Mouse (Mus musculus): ENCODE measurements around the gene Cux2. TPM values are rescaled to one million over a fixed set of nuclear protein-coding genes. Genes with fewer than 3 reads are reported as not detected.

Cux2 gene
- polyA plus RNA-seq, 1 experiment from 2014 or later: 11.3 TPM

DNA sequence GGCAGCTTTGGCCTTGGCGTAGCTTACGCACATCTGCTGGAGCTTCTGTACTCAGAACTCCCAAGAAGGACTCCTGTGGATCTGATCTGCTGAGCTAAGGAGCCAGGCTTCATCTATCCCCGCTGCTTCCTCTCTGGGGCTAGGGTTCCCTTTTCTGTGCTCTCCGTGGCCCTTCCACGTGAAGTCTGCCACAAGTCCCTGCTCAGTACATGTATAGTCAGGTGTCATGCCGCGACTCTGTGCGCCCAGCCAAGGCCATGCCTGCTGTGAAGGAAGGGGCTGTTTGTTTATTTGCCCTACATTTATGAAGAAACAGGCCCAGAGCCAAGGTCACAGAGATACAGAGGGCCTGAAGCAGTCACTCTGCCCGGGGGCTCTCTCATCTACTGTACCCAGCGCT, 207.9 kb downstream of the Cux2 start:
- H3K27ac ChIP-seq (ENCODE audit: low read depth, low read length): no peak overlapping the region
- WGBS: 46% methylated on average over 10 of the region's 10 CpGs
- peaks cover 52% of the 10 kb centered on the region for H3K27me3 ChIP-seq (ENCODE audit: control insufficient read depth, insufficient read depth, low read length)
- ATAC-seq (replicated peaks; ENCODE audit: low FRiP score) (no peak), DNase-seq (ENCODE audit: low spot score) (no peak)
- no peaks in the 10 kb centered on the region for H3K36me3 ChIP-seq (ENCODE audit: control insufficient read depth, insufficient read depth, low read length)
- no peak overlapping the region for H3K4me3 ChIP-seq (ENCODE audit: low read depth, low read length)
- no peak overlapping the region for H3K4me2 ChIP-seq (ENCODE audit: low read depth, low read length, severe bottlenecking)
- no peak overlapping the region for H3K9ac ChIP-seq (ENCODE audit: low read length)
- H3K4me1 ChIP-seq (replicated peaks; ENCODE audit: control insufficient read depth, insufficient read depth, low read length): peaks cover 23% of the 10 kb centered on the region
- no peaks in the 10 kb centered on the region for H3K9me3 ChIP-seq (ENCODE audit: control insufficient read depth, low read length)

DNA sequence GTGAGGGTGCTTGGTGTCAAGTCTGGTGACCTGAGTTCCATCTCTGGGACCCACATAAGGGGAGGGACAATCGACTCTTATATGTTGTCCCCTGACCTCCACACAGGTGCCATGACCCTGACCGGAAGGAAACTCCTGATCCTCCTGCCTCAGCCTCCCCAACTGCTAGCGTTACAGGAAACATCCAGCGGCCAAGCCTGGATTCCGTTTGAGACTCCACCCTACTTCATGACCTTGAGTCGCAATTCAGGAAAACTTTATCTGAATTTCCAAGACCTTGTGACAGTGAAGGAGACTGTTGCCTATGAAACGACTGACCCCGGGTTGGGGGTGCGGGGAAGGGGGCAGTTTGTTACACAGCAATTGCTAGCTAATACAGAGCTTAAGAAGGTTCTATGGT, 208.4 kb downstream of the Cux2 start:
- H3K36me3 ChIP-seq (ENCODE audit: control insufficient read depth, insufficient read depth, low read length): no peaks in the 10 kb centered on the region
- H3K4me3 ChIP-seq (ENCODE audit: low read depth, low read length): no peak overlapping the region
- no peak for DNase-seq (ENCODE audit: low spot score)
- WGBS: 93% methylated on average over 9 of the region's 9 CpGs
- no peak for ATAC-seq (replicated peaks; ENCODE audit: low FRiP score)
- no peaks in the 10 kb centered on the region for H3K9me3 ChIP-seq (ENCODE audit: control insufficient read depth, low read length)
- H3K4me2 ChIP-seq (ENCODE audit: low read depth, low read length, severe bottlenecking): no peak overlapping the region
- H3K27me3 ChIP-seq (ENCODE audit: control insufficient read depth, insufficient read depth, low read length): peaks cover 52% of the 10 kb centered on the region
- H3K27ac ChIP-seq (ENCODE audit: low read depth, low read length): no peak overlapping the region
- H3K4me1 ChIP-seq (replicated peaks; ENCODE audit: control insufficient read depth, insufficient read depth, low read length): peaks cover 23% of the 10 kb centered on the region
- H3K9ac ChIP-seq (ENCODE audit: low read length): no peak overlapping the region

- DNase-seq (ENCODE audit: low spot score) (no peak), ATAC-seq (replicated peaks; ENCODE audit: low FRiP score) (no peak)
- H3K4me1 ChIP-seq (replicated peaks; ENCODE audit: control insufficient read depth, insufficient read depth, low read length): peaks cover 34% of the 10 kb centered on the region
- no peaks in the 10 kb centered on the region for H3K9me3 ChIP-seq (ENCODE audit: control insufficient read depth, low read length)
- no peak overlapping the region for H3K9ac ChIP-seq (ENCODE audit: low read length)
- H3K36me3 ChIP-seq (ENCODE audit: control insufficient read depth, insufficient read depth, low read length): no peaks in the 10 kb centered on the region
- H3K4me2 ChIP-seq (ENCODE audit: low read depth, low read length, severe bottlenecking): peak overlapping the region; percentile 59; the same call in 1 of the 2 replicates
- H3K4me3 ChIP-seq (ENCODE audit: low read depth, low read length): peak overlapping the region; percentile 63
- H3K27me3 ChIP-seq (ENCODE audit: control insufficient read depth, insufficient read depth, low read length): peaks cover 52% of the 10 kb centered on the region
- 32% methylated on average over 7 of the region's 7 CpGs for WGBS
- no peak overlapping the region for H3K27ac ChIP-seq (ENCODE audit: low read depth, low read length)
Observed at GRCm38 (mm10) chr5:121839128-121839473, 210.8 kb downstream of the Cux2 start.

- H3K27ac ChIP-seq (ENCODE audit: low read depth, low read length): no peak overlapping the region
- H3K9me3 ChIP-seq (ENCODE audit: control insufficient read depth, low read length): no peaks in the 10 kb centered on the region
- ATAC-seq (replicated peaks; ENCODE audit: low FRiP score) (no peak), DNase-seq (ENCODE audit: low spot score) (peak; percentile 67)
- peaks cover 46% of the 10 kb centered on the region for H3K27me3 ChIP-seq (ENCODE audit: control insufficient read depth, insufficient read depth, low read length)
- peaks cover 34% of the 10 kb centered on the region for H3K4me1 ChIP-seq (replicated peaks; ENCODE audit: control insufficient read depth, insufficient read depth, low read length)
- WGBS: 1% methylated on average over 46 of the region's 46 CpGs
- no peaks in the 10 kb centered on the region for H3K36me3 ChIP-seq (ENCODE audit: control insufficient read depth, insufficient read depth, low read length)
- peak overlapping the region; percentile 16; the same call in 1 of the 2 replicates for H3K9ac ChIP-seq (ENCODE audit: low read length)
- H3K4me2 ChIP-seq (ENCODE audit: low read depth, low read length, severe bottlenecking): peak overlapping the region; percentile 59
- H3K4me3 ChIP-seq (ENCODE audit: low read depth, low read length): peak overlapping the region; percentile 63
Observed at GRCm38 (mm10) chr5:121838341-121839127, 211.4 kb downstream of the Cux2 start.

DNA sequence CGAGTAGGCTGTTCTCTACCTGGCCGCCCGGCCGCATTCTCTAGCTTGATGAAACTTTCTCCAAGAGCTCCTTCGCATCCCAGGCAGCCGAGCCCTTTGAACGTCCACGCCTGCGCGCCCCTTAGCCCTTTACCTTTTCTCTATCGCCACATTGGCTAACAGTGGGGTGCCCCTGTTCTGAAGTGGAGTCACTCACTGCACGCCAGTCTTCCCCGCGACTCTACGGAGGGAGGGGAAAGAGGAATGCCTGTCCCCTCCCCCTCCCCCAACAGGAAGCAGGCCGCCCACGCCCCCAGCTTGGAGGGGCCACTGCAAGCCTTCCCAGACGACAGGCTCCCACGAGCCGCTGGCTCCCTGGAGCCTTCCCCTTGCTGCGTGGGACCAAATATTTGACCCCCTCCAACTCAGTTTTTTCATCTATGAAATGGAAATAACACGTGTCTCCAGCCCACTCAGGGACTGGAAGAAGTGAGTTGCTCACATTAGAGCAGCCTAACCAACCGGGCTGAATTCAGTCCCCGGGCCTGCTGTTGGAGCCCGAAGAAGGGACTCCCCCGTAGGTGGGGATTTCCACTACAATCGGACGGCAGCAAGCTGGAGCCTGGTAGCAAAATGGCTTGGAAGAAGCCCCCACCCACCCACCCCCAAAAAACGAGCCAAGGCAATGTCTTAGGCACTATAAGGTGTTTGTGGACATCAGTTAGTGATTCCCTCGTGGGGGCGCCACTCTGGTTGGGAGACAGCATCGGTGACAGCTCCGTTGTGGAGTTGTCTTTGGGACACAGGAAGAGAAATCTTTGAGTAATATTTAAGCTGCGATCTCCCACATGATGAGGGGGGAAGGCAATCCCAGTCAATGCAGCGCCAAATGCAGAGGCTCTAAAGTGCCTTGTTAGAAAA, 212.2 kb downstream of the Cux2 start, which contains the start of gene Sh2b3:
Sh2b3 (minus strand) TSS at position 206 of the 900 bp plus-strand sequence.
- 2% methylated on average over 35 of the region's 35 CpGs for WGBS
- peaks cover 39% of the 10 kb centered on the region for H3K27me3 ChIP-seq (ENCODE audit: control insufficient read depth, insufficient read depth, low read length)
- ATAC-seq (replicated peaks; ENCODE audit: low FRiP score) (no peak), DNase-seq (ENCODE audit: low spot score) (no peak)
- peaks cover 32% of the 10 kb centered on the region for H3K4me1 ChIP-seq (replicated peaks; ENCODE audit: control insufficient read depth, insufficient read depth, low read length)
- H3K4me2 ChIP-seq (ENCODE audit: low read depth, low read length, severe bottlenecking): peak within 1 kb of the TSS; percentile 92
- H3K36me3 ChIP-seq (ENCODE audit: control insufficient read depth, insufficient read depth, low read length): no peaks in the 10 kb centered on the region
- no peaks in the 10 kb centered on the region for H3K9me3 ChIP-seq (ENCODE audit: control insufficient read depth, low read length)
- peak within 1 kb of the TSS; percentile 63 for H3K4me3 ChIP-seq (ENCODE audit: low read depth, low read length)
- no peak within 1 kb of the TSS for H3K27ac ChIP-seq (ENCODE audit: low read depth, low read length)
- H3K9ac ChIP-seq (ENCODE audit: low read length): peak within 1 kb of the TSS; percentile 66

GRCm38 (mm10) chr5:121836692-121837415, 213.0 kb downstream of the Cux2 start:
- Histone ChIP-seq H3K9ac (ENCODE audit: low read length) (peak overlapping the region; percentile 66), H3K27ac (ENCODE audit: low read depth, low read length) (no peak overlapping the region), H3K36me3 (ENCODE audit: control insufficient read depth, insufficient read depth, low read length) (no peaks in the 10 kb centered on the region), H3K4me2 (ENCODE audit: low read depth, low read length, severe bottlenecking) (peak overlapping the region; percentile 92), H3K9me3 (ENCODE audit: control insufficient read depth, low read length) (no peaks in the 10 kb centered on the region), H3K4me3 (ENCODE audit: low read depth, low read length) (peak overlapping the region; percentile 63), H3K27me3 (ENCODE audit: control insufficient read depth, insufficient read depth, low read length) (peaks cover 31% of the 10 kb centered on the region), H3K4me1 (replicated peaks; ENCODE audit: control insufficient read depth, insufficient read depth, low read length) (peaks cover 32% of the 10 kb centered on the region)
- under 1% methylated on average over 76 of the region's 77 CpGs for WGBS
- peak; percentile 81 for ATAC-seq (replicated peaks; ENCODE audit: low FRiP score)
- DNase-seq (ENCODE audit: low spot score): peak; percentile 91

GRCm38 (mm10) chr5:121835949-121836691, 213.8 kb downstream of the Cux2 start:
- H3K9me3 ChIP-seq (ENCODE audit: control insufficient read depth, low read length): no peaks in the 10 kb centered on the region
- peak overlapping the region; percentile 63 for H3K4me3 ChIP-seq (ENCODE audit: low read depth, low read length)
- H3K27me3 ChIP-seq (ENCODE audit: control insufficient read depth, insufficient read depth, low read length): peaks cover 28% of the 10 kb centered on the region
- no peak for DNase-seq (ENCODE audit: low spot score)
- peak; percentile 19; the same call in 1 of the 2 replicates for ATAC-seq (replicated peaks; ENCODE audit: low FRiP score)
- no peaks in the 10 kb centered on the region for H3K36me3 ChIP-seq (ENCODE audit: control insufficient read depth, insufficient read depth, low read length)
- H3K4me2 ChIP-seq (ENCODE audit: low read depth, low read length, severe bottlenecking): peak overlapping the region; percentile 92
- WGBS: under 1% methylated on average over 45 of the region's 51 CpGs
- H3K4me1 ChIP-seq (replicated peaks; ENCODE audit: control insufficient read depth, insufficient read depth, low read length): peaks cover 32% of the 10 kb centered on the region
- peak overlapping the region; percentile 66 for H3K9ac ChIP-seq (ENCODE audit: low read length)
- no peak overlapping the region for H3K27ac ChIP-seq (ENCODE audit: low read depth, low read length)
